Mouse (Mus musculus) cerebellum, adult 11-12 months (tissue): ENCODE measurements around the gene Chn2.

Experiments
- DNase-seq: peaks from one replicate; pipeline ENCODE4 v3.0.0; 2022

The Chn2 gene

GRCm38 (mm10) chr6:54078269-54078668 is 38.9 kb downstream of the Chn2 start:
- no peak for DNase-seq

- DNase-seq: peak; percentile 96
Measured at GRCm38 (mm10) chr6:54079881-54080280, 40.5 kb downstream of the Chn2 start.

- DNase-seq: peak; percentile 67
Measured at GRCm38 (mm10) chr6:54080518-54081285, 41.3 kb downstream of the Chn2 start.

- no peak for DNase-seq
Measured at GRCm38 (mm10) chr6:54082576-54082975, 43.2 kb downstream of the Chn2 start.

GRCm38 (mm10) chr6:54084046-54084445 is 44.7 kb downstream of the Chn2 start:
- no peak for DNase-seq

GRCm38 (mm10) chr6:54085009-54085408 is 45.7 kb downstream of the Chn2 start:
- no peak for DNase-seq

- no peak for DNase-seq
Measured at GRCm38 (mm10) chr6:54088168-54088567, 48.8 kb downstream of the Chn2 start.

- DNase-seq: no peak
Measured at GRCm38 (mm10) chr6:54090822-54091221, 51.5 kb downstream of the Chn2 start.

GRCm38 (mm10) chr6:54092920-54093319 is 53.6 kb downstream of the Chn2 start:
- DNase-seq: no peak

GRCm38 (mm10) chr6:54096147-54096761 is 56.9 kb downstream of the Chn2 start:
- DNase-seq: no peak

- DNase-seq: peak; percentile 72
Measured at GRCm38 (mm10) chr6:54096836-54097235, 57.5 kb downstream of the Chn2 start.

- no peak for DNase-seq
Measured at GRCm38 (mm10) chr6:54098339-54098738, 59.0 kb downstream of the Chn2 start.

- DNase-seq: no peak
Measured at GRCm38 (mm10) chr6:54099659-54100058, 60.3 kb downstream of the Chn2 start.

- no peak for DNase-seq
Measured at GRCm38 (mm10) chr6:54102210-54102609, 62.9 kb downstream of the Chn2 start.

- DNase-seq: no peak
Measured at GRCm38 (mm10) chr6:54103276-54103975, 64.1 kb downstream of the Chn2 start.

GRCm38 (mm10) chr6:54111416-54111984 is 72.1 kb downstream of the Chn2 start:
- DNase-seq: peak; percentile 91

GRCm38 (mm10) chr6:54113338-54113737 is 74.0 kb downstream of the Chn2 start:
- DNase-seq: no peak

- DNase-seq: peak; percentile 64
Measured at GRCm38 (mm10) chr6:54114412-54114811, 75.1 kb downstream of the Chn2 start.

GRCm38 (mm10) chr6:54116299-54116698 is 76.9 kb downstream of the Chn2 start:
- DNase-seq: peak; percentile 58

GRCm38 (mm10) chr6:54117001-54117591 is 77.7 kb downstream of the Chn2 start:
- DNase-seq: no peak

- DNase-seq: peak; percentile 57
Measured at GRCm38 (mm10) chr6:54118395-54118794, 79.0 kb downstream of the Chn2 start.

GRCm38 (mm10) chr6:54118897-54119296 is 79.5 kb downstream of the Chn2 start:
- no peak for DNase-seq

GRCm38 (mm10) chr6:54119461-54119860 is 80.1 kb downstream of the Chn2 start:
- DNase-seq: peak; percentile 52
